Mouse (Mus musculus) limb, embryonic 14.5 days (tissue): ENCODE measurements around the gene Glcci1. TPM values are rescaled to one million over a fixed set of nuclear protein-coding genes. Genes with fewer than 3 reads are reported as not detected.

Experiments used
- ATAC-seq: fragments of 200-750 bp; cut with Nextera tagmentation; 2 replicates; pipeline ENCODE4 v1.8.0; 2017; ENCODE audit warnings: low read depth, moderate number of reproducible peaks, moderate TSS enrichment; ENCODE audit not compliant: low FRiP score
- DNase-seq: peaks from one replicate; pipeline ENCODE4 v3.0.0-alpha.2; 2015; ENCODE audit warnings: low spot score
- H3K27ac ChIP-seq: fragments of 300-500 bp; sonication (generic); replicated peaks from 2 replicates; pipeline ENCODE4 v1.5.1; 2014; ENCODE audit warnings: low read depth, mild to moderate bottlenecking, low read length, moderate library complexity, mixed read lengths
- H3K27me3 ChIP-seq: fragments of 300-500 bp; sonication (generic); 2 replicates; pipeline ENCODE4 v1.6.1; 2014; ENCODE audit warnings: low read length, mixed read lengths; ENCODE audit not compliant: control insufficient read depth, insufficient read depth
- H3K36me3 ChIP-seq: fragments of 300-500 bp; sonication (generic); 2 replicates; pipeline ENCODE4 v1.6.1; 2014; ENCODE audit warnings: mild to moderate bottlenecking, low read length, moderate library complexity, mixed read lengths; ENCODE audit not compliant: control insufficient read depth, insufficient read depth
- H3K4me1 ChIP-seq: fragments of 300-500 bp; sonication (generic); 2 replicates; pipeline ENCODE4 v1.6.1; 2014; ENCODE audit warnings: antibody characterized with exemption, low read length, mixed read lengths; ENCODE audit not compliant: control insufficient read depth, insufficient read depth
- H3K4me2 ChIP-seq: fragments of 300-500 bp; sonication (generic); replicated peaks from 2 replicates; pipeline ENCODE4 v1.6.1; 2014; ENCODE audit warnings: low read depth, mild to moderate bottlenecking, low read length, moderate library complexity; ENCODE audit not compliant: severe bottlenecking
- H3K4me3 ChIP-seq: fragments of 300-500 bp; sonication (generic); replicated peaks from 2 replicates; pipeline ENCODE4 v1.5.1; 2014; ENCODE audit warnings: low read length
- H3K9ac ChIP-seq: fragments of 300-500 bp; sonication (generic); 2 replicates; pipeline ENCODE4 v1.6.1; 2014; ENCODE audit warnings: mild to moderate bottlenecking, low read depth, low read length, moderate library complexity; ENCODE audit not compliant: severe bottlenecking
- H3K9me3 ChIP-seq: fragments of 300-500 bp; sonication (generic); 2 replicates; pipeline ENCODE4 v1.6.1; 2016; ENCODE audit warnings: low read length; ENCODE audit not compliant: control insufficient read depth
- POLR2A ChIP-seq: fragments of 200-500 bp; IDR thresholded peaks from 2 replicates; pipeline ENCODE4 v1.8.0; 2012; ENCODE audit warnings: inconsistent platforms, mild to moderate bottlenecking, moderate library complexity, borderline replicate concordance; ENCODE audit not compliant: insufficient read depth, insufficient read length; ENCODE audit errors: extremely low read depth
- WGBS: fragments of 180-500 bp; shearing (Covaris S2); extraction: QIAGEN DNeasy Blood & Tissue Kit; methylation state at CpG from one replicate; pipeline ENCODE4 v1.1.7; 2014; 5-methylcytosine and 5-hydroxymethylcytosine counted together
- polyA plus RNA-seq, 2 experiments: library from polyadenylated mRNA; depleted of rRNA in 1 of 2; stranded (reverse) in 1 of 2; unstranded in 1 of 2; fragments of >200 nt; fragmentation: Nextera tagmentation in 1 of 2; extraction: Ambion mirVana in 1 of 2; gene quantifications; 2 replicates each; pipeline versions ENCODE4 v1.2.1 to v1.2.3; 2012 to 2014

Glcci1 gene
- polyA plus RNA-seq, 2 experiments = 10.1 to 11.9 TPM

GRCm38 (mm10) chr6:8617369-8617768, 108.0 kb downstream of the Glcci1 start:
- H3K4me3 ChIP-seq = no peak overlapping the region
- no peak overlapping the region for H3K4me2 ChIP-seq
- H3K36me3 ChIP-seq = no peaks in the 10 kb centered on the region
- no peak overlapping the region for H3K9ac ChIP-seq
- no peak for TF ChIP-seq POLR2A
- H3K27ac ChIP-seq = no peak overlapping the region
- DNase-seq (no peak), ATAC-seq (no peak)
- WGBS = 69% methylated on average over 2 of the region's 2 CpGs
- H3K27me3 ChIP-seq = no peaks in the 10 kb centered on the region
- H3K9me3 ChIP-seq = no peaks in the 10 kb centered on the region
- H3K4me1 ChIP-seq = no peaks in the 10 kb centered on the region

- no peaks in the 10 kb centered on the region for H3K27me3 ChIP-seq
- 74% methylated on average over 4 of the region's 4 CpGs for WGBS
- no peaks in the 10 kb centered on the region for H3K4me1 ChIP-seq
- H3K4me3 ChIP-seq = no peak overlapping the region
- no peak for DNase-seq
- TF ChIP-seq POLR2A = no peak
- no peak overlapping the region for H3K27ac ChIP-seq
- H3K4me2 ChIP-seq = no peak overlapping the region
- H3K9ac ChIP-seq = no peak overlapping the region
- no peaks in the 10 kb centered on the region for H3K36me3 ChIP-seq
- H3K9me3 ChIP-seq = no peaks in the 10 kb centered on the region
- no peak for ATAC-seq
These were observed 110.4 kb downstream of the Glcci1 start for GRCm38 (mm10) chr6:8619582-8620350.

- no peak for DNase-seq
- TF ChIP-seq POLR2A = no peak
- H3K9ac ChIP-seq = no peak overlapping the region
- no peaks in the 10 kb centered on the region for H3K4me1 ChIP-seq
- H3K36me3 ChIP-seq = no peaks in the 10 kb centered on the region
- H3K4me3 ChIP-seq = no peak overlapping the region
- no peaks in the 10 kb centered on the region for H3K27me3 ChIP-seq
- no peak overlapping the region for H3K4me2 ChIP-seq
- ATAC-seq = no peak
- H3K9me3 ChIP-seq = no peaks in the 10 kb centered on the region
- no peak overlapping the region for H3K27ac ChIP-seq
- 64% methylated on average over 3 of the region's 3 CpGs for WGBS
These were observed 113.6 kb downstream of the Glcci1 start for GRCm38 (mm10) chr6:8623045-8623444.

- ATAC-seq = no peak
- no peak for TF ChIP-seq POLR2A
- DNase-seq = no peak
- no peaks in the 10 kb centered on the region for H3K27me3 ChIP-seq
- H3K36me3 ChIP-seq = no peaks in the 10 kb centered on the region
- H3K9me3 ChIP-seq = no peaks in the 10 kb centered on the region
- H3K4me2 ChIP-seq = no peak overlapping the region
- H3K27ac ChIP-seq = no peak overlapping the region
- no peak overlapping the region for H3K9ac ChIP-seq
- H3K4me1 ChIP-seq = no peaks in the 10 kb centered on the region
- 91% methylated on average over 8 of the region's 8 CpGs for WGBS
- H3K4me3 ChIP-seq = no peak overlapping the region
These were observed 118.8 kb downstream of the Glcci1 start for GRCm38 (mm10) chr6:8628226-8628625.

- Histone ChIP-seq H3K36me3 (no peaks in the 10 kb centered on the region), H3K4me3 (no peak overlapping the region), H3K27me3 (no peaks in the 10 kb centered on the region), H3K27ac (no peak overlapping the region), H3K4me1 (no peaks in the 10 kb centered on the region), H3K9me3 (no peaks in the 10 kb centered on the region), H3K9ac (no peak overlapping the region), H3K4me2 (no peak overlapping the region)
- 89% methylated on average over 7 of the region's 7 CpGs for WGBS
- ATAC-seq (no peak), DNase-seq (no peak)
- no peak for TF ChIP-seq POLR2A
These were observed 119.4 kb downstream of the Glcci1 start for GRCm38 (mm10) chr6:8628715-8629267.
